Mouse (Mus musculus): Measurements from ENCODE around the gene Rufy3. TPM values are rescaled to one million over a fixed set of nuclear protein-coding genes. Genes with fewer than 3 reads are reported as not detected.

The Rufy3 gene
- polyA plus RNA-seq, 1 experiment = 6.1 TPM

DNA sequence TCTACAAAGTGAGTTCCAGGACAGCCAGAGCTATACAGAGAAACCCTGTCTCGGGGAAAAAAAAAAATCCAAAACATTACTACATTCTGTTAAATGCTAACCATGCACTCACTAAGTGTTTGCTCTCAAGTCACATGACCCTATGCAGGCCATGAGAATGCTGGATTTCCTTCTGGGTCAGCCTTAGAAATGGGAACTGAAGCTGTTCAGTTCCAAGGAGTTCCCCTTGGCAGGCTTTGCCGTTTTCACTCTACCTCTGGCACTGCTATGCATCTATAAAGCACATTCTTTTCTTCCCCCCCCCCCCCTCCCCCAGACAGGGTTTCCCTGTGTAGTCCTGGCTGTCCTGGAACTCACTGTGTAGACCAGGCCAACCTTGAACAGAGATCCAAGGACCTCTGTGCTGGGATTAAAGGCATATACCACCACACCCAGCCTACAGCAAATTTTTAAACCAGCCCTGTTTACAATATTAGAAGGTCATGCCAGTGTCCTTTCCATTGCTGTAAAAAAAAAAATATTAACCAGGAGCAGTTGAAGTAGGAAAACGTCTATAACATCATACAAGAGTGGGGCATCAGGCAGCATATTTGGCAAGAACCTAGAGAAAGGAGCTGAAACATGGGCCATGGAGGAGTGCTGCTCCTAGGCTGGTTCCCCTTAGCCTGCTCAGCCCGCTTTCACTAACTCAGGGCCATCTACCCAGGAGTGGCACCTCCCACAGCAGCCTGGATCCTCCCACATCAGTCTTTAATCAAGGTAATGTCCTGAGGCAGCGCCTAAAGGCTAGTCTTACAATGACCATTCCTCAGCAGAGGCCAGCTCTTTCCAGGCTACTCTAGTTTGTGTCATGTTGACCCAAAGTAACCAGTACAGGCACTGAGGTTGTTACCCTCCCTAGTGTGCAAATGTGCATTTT, 31.0 kb downstream of the Rufy3 start:
- H3K27ac ChIP-seq (ENCODE audit: control insufficient read depth, insufficient read depth, low read depth, low read length, poor library complexity) = no peak overlapping the region
- WGBS = 68% methylated on average over 5 of the region's 5 CpGs

GRCm38 (mm10) chr5:88598961-88599360, 34.1 kb downstream of the Rufy3 start:
- Histone ChIP-seq H3K27ac (ENCODE audit: control insufficient read depth, insufficient read depth, low read depth, low read length, poor library complexity) (no peak overlapping the region), H3K4me3 (replicated peaks; ENCODE audit: control insufficient read depth, low read depth, low read length) (no peak overlapping the region), H3K4me1 (ENCODE audit: control insufficient read depth, insufficient read depth, low read length) (no peaks in the 10 kb centered on the region)
- WGBS = 84% methylated on average over 6 of the region's 6 CpGs
- TF ChIP-seq CTCF (IDR thresholded peaks at IDR 0.05; ENCODE audit: control insufficient read depth, insufficient read depth, low read length) = no peak
- no peak for TF ChIP-seq POLR2A (IDR thresholded peaks at IDR 0.05; ENCODE audit: borderline replicate concordance, control insufficient read depth, low read depth, low read length)

More for the DNA sequence above, 31.0 kb downstream of the Rufy3 start:
- no peak overlapping the region for H3K4me3 ChIP-seq (replicated peaks; ENCODE audit: control insufficient read depth, low read depth, low read length)
- TF ChIP-seq CTCF (IDR thresholded peaks at IDR 0.05; ENCODE audit: control insufficient read depth, insufficient read depth, low read length) (no peak), POLR2A (IDR thresholded peaks at IDR 0.05; ENCODE audit: borderline replicate concordance, control insufficient read depth, low read depth, low read length) (no peak)
- H3K4me1 ChIP-seq (ENCODE audit: control insufficient read depth, insufficient read depth, low read length) = no peaks in the 10 kb centered on the region

DNA sequence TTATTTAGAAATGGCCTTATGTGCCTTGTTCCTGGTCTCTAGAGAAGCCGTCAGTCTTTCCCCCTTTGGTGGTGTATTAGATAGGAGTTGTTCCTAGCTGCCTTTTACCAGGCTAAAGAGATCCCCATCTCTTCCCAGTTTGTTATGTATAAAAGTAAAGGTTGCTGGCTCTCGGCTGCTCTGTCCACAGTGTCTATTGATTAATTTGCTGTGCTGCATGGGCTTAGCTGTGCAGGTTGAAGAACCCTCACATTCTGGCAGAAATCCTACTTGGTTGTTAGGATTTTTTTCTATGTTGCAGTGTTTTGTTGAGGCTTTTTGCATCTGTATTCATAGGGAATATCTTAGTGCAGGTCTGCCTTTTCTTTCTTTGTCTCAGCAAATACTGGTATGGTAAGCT, 37.2 kb downstream of the Rufy3 start:
- WGBS = 77% methylated on average over 2 of the region's 2 CpGs
- TF ChIP-seq CTCF (IDR thresholded peaks at IDR 0.05; ENCODE audit: control insufficient read depth, insufficient read depth, low read length) (no peak), POLR2A (IDR thresholded peaks at IDR 0.05; ENCODE audit: borderline replicate concordance, control insufficient read depth, low read depth, low read length) (no peak)
- no peak overlapping the region for H3K4me3 ChIP-seq (replicated peaks; ENCODE audit: control insufficient read depth, low read depth, low read length)
- H3K4me1 ChIP-seq (ENCODE audit: control insufficient read depth, insufficient read depth, low read length) = no peaks in the 10 kb centered on the region
- H3K27ac ChIP-seq (ENCODE audit: control insufficient read depth, insufficient read depth, low read depth, low read length, poor library complexity) = no peak overlapping the region

DNA sequence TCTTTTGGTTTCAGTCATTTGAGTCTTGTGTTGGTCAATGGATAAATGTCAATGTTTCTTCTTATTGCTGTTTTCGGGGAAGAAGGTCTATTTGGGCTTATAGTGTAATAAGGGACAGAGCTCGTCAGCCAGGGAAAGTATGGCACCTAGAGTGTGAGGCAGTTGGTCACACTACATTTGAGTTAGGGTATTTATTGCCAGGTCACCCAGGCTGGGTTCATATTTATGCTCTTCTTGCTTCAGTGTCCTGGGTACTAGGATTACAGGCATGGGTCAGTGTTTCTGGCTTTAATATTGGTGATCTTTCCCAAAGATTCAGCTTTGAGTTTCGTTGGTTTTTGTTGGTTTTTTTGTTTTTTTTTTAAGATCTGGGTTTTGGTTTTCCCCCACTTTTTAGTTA, 37.9 kb downstream of the Rufy3 start:
- no peak overlapping the region for H3K4me3 ChIP-seq (replicated peaks; ENCODE audit: control insufficient read depth, low read depth, low read length)
- TF ChIP-seq POLR2A (IDR thresholded peaks at IDR 0.05; ENCODE audit: borderline replicate concordance, control insufficient read depth, low read depth, low read length) = no peak
- TF ChIP-seq CTCF (IDR thresholded peaks at IDR 0.05; ENCODE audit: control insufficient read depth, insufficient read depth, low read length) = no peak
- H3K4me1 ChIP-seq (ENCODE audit: control insufficient read depth, insufficient read depth, low read length) = no peaks in the 10 kb centered on the region
- WGBS = 79% methylated on average over 3 of the region's 3 CpGs
- H3K27ac ChIP-seq (ENCODE audit: control insufficient read depth, insufficient read depth, low read depth, low read length, poor library complexity) = no peak overlapping the region

DNA sequence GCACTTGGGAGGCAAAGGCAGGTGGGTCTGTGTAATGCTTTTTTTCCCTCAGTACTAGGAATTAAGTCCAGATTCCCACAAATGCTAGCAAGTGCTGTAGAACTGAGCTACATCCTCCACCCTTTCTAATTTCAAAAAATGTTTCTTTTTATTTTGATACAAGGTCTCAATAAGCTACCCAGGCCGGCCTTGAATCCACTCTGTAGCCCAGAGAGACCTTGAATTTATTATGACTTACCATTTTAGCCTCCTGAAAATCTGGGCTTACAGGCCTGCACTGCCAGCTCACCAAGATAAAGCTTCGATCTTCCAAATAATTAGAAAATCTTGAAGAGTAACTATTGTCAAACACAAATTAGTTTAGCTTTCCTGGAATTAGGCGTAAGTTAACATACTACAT, 39.2 kb downstream of the Rufy3 start:
- Histone ChIP-seq H3K4me3 (replicated peaks; ENCODE audit: control insufficient read depth, low read depth, low read length) (no peak overlapping the region), H3K27ac (ENCODE audit: control insufficient read depth, insufficient read depth, low read depth, low read length, poor library complexity) (no peak overlapping the region), H3K4me1 (ENCODE audit: control insufficient read depth, insufficient read depth, low read length) (no peaks in the 10 kb centered on the region)
- TF ChIP-seq CTCF (IDR thresholded peaks at IDR 0.05; ENCODE audit: control insufficient read depth, insufficient read depth, low read length) = no peak
- no peak for TF ChIP-seq POLR2A (IDR thresholded peaks at IDR 0.05; ENCODE audit: borderline replicate concordance, control insufficient read depth, low read depth, low read length)
- WGBS = 83% methylated on average over 3 of the region's 3 CpGs

DNA sequence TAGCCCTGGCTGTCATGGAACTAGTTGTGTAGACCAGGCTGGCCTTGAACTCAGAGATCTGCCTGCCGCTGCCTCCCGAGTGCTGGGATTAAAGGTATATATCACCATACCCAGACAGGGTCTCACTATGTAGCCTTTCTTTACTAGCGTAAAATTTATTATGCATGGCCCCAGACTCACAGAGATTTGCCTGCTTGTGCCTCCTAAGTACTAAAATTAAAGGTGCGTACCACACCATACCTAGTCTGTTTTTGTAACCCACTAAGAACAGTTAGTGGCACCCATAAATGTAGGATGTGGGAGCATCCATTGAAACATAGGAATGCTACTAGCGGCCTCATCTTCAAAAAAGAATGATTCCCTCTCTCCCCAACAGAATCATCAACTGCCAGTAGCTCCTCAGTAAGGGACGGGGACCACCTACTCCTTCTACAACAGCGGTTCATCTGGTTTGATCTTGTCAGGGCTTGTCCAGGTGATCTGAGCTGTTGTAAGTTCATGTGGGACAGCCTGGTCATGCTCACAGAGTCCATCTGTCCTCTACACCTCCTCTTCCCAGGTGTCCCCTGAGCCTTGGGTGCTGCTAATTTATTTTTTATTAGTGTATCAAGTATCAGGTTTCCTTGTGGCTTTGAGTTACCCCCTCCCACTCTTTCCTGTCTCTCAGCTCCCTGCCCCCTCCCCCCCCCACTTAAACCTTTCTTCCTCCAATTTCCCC, 40.0 kb downstream of the Rufy3 start:
- Histone ChIP-seq H3K4me3 (replicated peaks; ENCODE audit: control insufficient read depth, low read depth, low read length) (no peak overlapping the region), H3K4me1 (ENCODE audit: control insufficient read depth, insufficient read depth, low read length) (no peaks in the 10 kb centered on the region), H3K27ac (ENCODE audit: control insufficient read depth, insufficient read depth, low read depth, low read length, poor library complexity) (no peak overlapping the region)
- TF ChIP-seq CTCF (IDR thresholded peaks at IDR 0.05; ENCODE audit: control insufficient read depth, insufficient read depth, low read length) (no peak), POLR2A (IDR thresholded peaks at IDR 0.05; ENCODE audit: borderline replicate concordance, control insufficient read depth, low read depth, low read length) (no peak)
- WGBS = 88% methylated on average over 7 of the region's 7 CpGs

- 83% methylated on average over 1 of the region's 1 CpGs for WGBS
- H3K27ac ChIP-seq (ENCODE audit: control insufficient read depth, insufficient read depth, low read depth, low read length, poor library complexity) = no peak overlapping the region
- H3K4me3 ChIP-seq (replicated peaks; ENCODE audit: control insufficient read depth, low read depth, low read length) = no peak overlapping the region
- H3K4me1 ChIP-seq (ENCODE audit: control insufficient read depth, insufficient read depth, low read length) = no peaks in the 10 kb centered on the region
- no peak for TF ChIP-seq POLR2A (IDR thresholded peaks at IDR 0.05; ENCODE audit: borderline replicate concordance, control insufficient read depth, low read depth, low read length)
- TF ChIP-seq CTCF (IDR thresholded peaks at IDR 0.05; ENCODE audit: control insufficient read depth, insufficient read depth, low read length) = no peak
These were observed 49.3 kb downstream of the Rufy3 start for GRCm38 (mm10) chr5:88614129-88614528.

GRCm38 (mm10) chr5:88616988-88617387, 52.1 kb downstream of the Rufy3 start:
- 83% methylated on average over 4 of the region's 4 CpGs for WGBS
- TF ChIP-seq POLR2A (IDR thresholded peaks at IDR 0.05; ENCODE audit: borderline replicate concordance, control insufficient read depth, low read depth, low read length) (no peak), CTCF (IDR thresholded peaks at IDR 0.05; ENCODE audit: control insufficient read depth, insufficient read depth, low read length) (no peak)
- Histone ChIP-seq H3K4me1 (ENCODE audit: control insufficient read depth, insufficient read depth, low read length) (no peaks in the 10 kb centered on the region), H3K4me3 (replicated peaks; ENCODE audit: control insufficient read depth, low read depth, low read length) (no peak overlapping the region), H3K27ac (ENCODE audit: control insufficient read depth, insufficient read depth, low read depth, low read length, poor library complexity) (no peak overlapping the region)
